Mouse (Mus musculus) retina, postnatal 7 days (tissue): ENCODE measurements at regions not wholly inside any gene's neighbourhood (a gene's known extent, or its start where the extent isn't known, plus 50 kb on each side); places are given as distances from the start of the nearest gene placed in this dataset.
A peak's percentile ranks its signal among the peaks of the same experiment; 100 is the strongest.

Source experiments
- DNase-seq: peaks from one replicate; pipeline ENCODE4 v3.0.0-alpha.2; 2012; ENCODE audit warnings: low read depth, low spot score

DNA sequence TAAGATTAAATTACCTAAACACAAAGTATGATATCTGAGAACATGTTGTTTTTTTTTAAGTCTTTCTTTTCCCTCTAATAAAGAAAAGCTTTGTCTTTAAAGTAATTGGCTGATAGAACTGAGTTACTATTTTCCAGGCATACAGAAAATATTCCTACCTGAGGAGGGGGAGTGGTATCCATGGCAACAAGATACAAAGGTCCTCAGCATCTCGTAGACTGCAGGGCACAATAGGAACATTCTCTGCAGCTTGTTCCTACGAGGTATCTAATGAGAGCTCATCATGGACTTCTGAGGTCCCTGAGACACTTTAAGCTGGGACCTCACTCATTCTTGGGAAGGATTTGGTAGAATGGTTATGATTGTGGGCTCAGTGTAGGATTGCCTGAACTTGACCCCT, 225.5 kb upstream of the Cdh4 start:
- no peak for DNase-seq

DNA sequence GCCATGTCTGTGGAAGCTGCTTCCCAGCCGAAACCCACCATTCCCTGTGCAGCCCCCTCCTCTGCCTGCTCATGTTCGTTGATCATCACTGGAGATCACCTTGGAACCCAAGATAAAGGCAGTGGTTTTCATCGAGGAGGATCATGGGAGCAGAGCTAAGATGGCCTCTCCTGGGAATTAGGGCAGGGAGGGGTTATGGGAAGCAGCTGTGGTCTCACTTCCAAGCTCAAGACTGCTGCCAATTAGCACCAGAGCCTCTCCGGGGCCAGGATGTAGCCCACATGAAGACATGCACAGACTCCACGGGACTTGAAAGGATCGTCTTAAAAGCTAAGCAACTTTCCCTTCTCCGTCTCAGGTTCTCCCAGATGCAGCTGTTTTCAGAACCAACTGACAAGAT, 214.1 kb upstream of the Cdh4 start:
- no peak for DNase-seq

DNA sequence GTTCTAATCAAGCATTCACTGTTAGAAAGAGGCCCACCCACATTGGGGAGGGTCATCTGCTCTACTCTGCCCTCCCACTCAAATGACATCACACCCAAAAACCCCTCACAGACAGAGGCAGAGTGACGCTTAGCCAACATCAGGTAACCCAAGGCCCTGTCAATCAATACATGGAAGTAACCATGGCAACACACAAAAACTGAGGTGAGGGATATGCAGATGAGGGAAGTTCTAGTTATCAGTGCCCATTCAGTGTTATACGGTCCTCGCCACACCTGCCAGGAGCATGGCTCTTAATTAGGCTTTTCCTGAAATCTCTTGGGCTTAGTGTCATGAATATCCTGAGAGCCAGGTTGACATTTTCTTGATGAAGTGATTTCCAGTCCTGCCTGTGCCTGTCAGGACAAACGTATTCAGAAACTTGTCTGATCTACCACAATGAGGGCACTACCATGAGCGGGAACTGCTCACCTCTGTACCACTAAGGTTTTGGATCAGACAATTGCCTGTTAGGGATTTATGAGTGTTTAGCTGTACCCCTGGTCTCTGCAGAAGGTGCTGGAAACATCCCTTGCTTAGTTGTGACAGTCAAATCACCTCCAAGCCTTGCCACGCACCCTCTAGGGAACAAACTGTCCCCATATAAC, 210.4 kb upstream of the Cdh4 start:
- no peak for DNase-seq

DNA sequence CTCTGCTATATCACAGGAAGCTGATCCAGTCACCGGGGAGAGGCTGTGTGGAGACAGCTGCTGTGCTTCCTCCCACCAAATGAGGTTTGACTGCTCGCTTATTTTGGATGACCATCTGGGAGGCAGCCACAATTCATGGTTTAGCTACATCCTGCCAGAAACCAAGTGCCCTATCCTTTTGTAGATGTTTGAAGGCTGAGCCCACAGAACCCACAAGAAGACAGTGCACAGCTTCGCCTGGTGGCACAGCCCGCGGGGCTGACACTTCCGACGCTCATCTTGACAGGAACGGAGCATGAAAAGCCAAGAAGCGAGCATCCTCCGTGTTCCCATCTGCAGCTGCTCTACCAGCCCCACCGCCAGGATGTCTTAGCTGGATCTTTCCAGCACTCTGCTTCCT, 204.1 kb upstream of the Cdh4 start:
- DNase-seq, result no peak

DNA sequence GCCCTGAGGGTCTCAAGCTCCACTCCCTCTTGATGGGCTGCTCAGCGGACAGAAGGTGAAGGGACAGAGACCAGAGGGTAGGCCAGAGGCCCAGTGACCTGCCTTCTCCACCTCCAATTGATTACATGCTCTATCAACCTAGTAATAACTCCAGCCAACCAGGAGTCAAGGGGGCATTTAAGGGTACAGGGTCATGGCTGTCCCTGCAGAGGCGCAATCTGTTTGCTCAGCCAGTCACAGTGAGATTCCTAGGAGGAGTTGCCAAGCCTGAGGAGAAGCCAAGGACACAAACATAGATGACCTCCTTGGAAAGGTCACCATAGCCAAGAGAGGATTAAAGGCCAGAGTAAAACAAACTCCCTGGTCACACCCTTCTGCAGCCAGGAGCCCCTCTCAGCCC, 181.3 kb upstream of the Cdh4 start:
- DNase-seq, result no peak

DNA sequence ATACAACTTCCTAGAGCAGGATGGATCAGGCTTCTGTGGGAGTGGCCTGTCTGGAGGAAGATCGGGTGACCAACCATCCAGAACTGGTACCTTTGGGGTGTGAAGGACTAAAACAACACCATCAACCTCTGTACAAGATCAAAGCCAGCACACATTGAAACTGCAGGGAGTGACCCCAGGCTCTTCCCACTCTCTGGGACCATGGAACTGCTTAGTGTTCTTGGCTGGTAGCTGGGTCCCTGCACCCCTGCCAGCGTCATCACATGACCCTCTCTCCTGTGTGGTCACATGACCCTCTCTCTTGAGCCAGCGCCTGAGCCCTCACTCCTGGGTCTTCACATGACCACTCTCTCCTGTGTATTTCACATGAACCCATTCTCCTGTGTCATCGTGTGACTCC, 178.3 kb upstream of the Cdh4 start:
- no peak for DNase-seq

DNA sequence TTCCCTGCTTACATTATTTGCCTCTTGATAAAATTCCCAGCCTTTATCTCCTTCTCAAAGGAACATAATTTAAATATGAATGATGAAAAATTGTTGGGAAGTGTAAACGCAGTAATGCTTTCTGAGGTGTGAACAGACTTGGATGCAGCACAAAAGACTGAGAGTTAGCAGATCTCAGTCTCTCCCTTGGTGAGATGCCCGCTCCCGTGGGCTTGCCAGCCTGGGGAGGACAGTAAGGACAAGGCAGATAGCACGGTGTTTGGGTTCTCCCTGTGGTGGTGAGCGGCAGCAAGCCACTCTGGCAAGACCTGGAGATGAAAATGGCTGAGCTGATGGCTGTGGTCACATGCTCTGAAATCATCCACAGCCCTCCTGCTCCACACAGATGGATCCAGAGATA, 176.8 kb upstream of the Cdh4 start:
- no peak for DNase-seq

DNA sequence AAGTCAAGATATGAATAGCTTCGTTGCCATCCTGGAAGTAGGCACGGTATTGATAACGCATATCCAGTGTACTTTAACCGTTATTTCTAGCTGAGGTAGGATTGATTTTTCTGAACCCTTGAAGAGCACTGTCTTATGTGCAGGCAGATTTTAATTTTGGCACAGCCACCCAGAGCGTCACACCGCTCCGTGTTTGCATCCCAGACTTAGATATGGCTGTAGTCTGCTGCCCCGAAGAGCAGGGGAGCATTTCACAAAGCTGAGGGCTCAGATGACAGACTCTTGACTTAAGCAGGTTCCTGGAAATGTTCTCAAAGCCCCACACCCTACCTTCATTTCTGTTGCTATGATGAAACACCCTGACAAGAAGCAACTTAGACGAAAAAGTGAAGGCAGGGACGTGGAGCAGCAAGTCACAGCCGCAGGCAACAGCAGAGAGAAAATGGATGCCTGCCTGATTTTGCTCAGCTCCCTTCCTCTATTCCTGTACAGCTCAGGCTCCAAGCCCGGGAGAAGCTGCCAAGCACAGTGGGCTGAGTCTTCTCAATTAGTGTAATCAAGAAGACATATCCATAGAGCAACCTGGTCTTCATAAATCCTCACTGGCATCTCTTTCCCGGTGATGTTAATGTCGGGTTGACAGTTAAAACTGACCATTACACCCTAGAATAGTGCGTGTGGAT, 164.9 kb upstream of the Cdh4 start:
- no peak for DNase-seq

DNA sequence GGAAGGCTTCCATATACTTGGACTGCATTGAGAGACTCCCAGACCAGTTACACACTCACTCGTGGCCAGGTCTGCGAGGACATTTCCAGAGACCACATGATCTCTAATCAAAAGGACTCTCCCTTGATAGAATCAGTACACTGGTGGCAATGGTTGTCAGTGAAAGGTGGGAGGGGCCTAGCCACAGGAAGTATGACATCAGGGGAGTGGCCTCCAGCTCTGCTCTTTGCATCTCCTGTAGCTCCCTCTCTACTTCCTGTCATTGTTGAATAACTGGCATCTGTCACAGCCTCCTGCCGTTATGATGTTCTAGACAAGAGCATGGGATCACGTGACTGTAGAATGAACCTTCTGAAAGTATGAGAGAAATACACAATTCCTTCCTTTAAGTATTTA, 164.3 kb upstream of the Cdh4 start:
- DNase-seq, result no peak

DNA sequence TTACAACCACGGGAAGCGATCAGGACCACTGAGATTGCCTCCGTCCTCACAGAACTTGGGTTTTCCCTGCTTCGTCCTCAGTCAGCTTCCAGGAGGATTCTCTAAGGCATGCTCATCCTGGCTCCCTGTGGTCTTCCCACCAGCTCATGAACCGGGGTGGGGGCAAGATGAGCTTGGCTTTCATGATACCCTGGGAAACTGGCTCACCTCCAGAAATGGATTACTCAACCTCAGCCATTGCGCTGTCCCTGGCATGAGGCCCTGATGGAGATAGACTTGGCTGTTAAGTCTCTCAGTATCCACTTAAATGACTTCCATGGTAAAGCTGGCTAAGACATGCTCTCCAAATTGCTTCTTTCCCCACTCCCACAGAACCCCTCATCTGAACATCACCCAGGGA, 160.0 kb upstream of the Cdh4 start:
- DNase-seq, result peak; percentile 61

DNA sequence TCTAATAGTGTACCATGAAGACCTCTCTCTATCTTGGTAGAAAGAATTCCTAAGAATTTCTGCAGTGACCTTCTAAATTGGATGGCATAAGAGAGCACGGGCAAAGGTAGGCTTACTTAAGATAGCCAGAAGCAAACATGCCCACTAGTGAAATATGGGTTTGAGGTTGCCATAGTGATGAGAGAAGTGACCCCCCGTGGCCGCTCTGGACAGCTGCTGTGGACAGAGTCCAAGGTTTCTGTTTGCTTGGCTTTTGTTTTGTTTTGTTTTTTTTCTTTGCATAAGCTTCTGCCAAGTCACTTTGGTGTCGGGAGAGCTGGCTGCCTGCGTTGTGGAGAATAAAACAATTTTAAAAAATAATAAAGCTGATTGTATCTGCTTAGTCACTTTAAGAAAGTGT, 151.8 kb upstream of the Cdh4 start:
- DNase-seq, result no peak

DNA sequence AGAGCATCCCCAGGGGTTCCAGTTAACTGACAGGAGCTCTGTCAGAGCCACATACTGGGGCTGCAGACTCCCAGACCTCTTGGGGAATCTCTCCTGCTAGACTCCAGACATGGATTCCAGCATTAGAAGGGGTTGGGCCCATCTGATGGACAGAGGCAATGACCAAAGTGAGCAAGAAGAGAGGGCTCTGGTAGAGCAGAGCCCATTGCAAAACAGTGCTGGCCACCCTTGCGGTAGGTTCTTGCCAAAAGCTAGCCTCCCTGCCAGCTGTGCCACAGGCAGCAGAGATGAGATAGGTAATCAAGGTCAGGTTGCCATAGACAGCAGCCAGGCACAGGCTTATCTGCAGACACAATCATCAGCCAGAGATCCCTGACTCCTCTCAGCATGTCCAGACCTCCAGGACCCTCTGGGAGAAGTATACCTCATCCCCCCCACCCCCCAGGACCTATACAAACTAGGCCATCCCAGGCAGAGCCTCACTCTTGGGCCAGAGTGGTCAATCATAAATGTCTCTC, 151.1 kb upstream of the Cdh4 start:
- no peak for DNase-seq

DNA sequence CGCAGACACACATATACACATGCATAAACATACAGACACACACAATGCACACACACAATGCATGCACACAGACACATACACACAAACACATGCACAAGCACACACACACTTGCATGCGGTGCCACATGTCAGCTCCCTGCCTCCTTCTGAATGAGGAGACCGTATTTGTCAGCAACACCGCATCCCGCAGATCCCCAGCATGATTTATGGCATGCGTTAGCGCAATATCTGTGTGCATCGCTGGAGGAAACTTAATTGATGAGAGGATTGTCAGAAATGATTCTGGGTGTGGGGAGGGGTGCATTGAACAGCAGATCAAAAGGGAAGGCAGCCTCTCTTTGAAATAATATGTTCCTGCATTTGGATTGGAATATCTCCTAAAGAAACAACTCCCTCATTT, 150.3 kb upstream of the Cdh4 start:
- DNase-seq, result no peak

DNA sequence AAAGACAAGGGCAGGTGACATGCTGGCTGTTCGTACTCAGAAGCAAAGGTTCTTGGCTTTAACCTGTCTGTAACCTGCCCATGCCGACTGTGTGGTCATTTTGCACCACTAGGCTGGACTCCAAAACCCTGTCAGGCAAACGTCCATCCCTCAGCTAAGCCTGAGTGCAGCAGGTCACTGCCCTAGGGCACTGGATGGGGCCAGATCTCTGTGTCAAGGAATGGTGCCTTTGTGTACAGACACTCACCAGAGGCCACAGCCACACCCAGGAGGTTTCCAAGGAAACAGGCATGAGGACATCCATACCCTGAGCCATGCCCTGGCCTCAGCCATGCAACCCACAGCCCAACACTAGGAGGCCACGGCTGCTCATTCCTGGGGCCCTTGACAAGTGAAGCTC, 149.7 kb upstream of the Cdh4 start:
- DNase-seq, result no peak

DNA sequence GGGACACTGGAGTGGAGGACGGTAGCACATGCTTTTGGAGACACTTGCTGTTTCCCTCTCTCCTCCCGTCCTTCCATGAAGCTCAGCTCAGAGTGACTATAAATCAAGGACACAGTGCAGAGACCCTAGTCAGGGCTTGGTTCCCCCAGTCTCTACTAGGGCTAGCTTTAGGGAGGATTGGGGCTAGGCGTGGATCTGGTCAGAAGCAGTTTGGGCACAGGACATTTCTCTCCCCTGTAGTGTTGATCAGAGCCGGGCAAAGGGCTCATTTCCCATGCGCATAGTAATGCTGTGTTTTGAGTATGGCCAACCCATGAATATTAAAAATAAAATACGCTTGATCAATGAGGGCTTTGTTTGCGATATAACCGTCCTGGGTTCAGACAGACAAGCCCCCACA, 149.1 kb upstream of the Cdh4 start:
- DNase-seq, result no peak

DNA sequence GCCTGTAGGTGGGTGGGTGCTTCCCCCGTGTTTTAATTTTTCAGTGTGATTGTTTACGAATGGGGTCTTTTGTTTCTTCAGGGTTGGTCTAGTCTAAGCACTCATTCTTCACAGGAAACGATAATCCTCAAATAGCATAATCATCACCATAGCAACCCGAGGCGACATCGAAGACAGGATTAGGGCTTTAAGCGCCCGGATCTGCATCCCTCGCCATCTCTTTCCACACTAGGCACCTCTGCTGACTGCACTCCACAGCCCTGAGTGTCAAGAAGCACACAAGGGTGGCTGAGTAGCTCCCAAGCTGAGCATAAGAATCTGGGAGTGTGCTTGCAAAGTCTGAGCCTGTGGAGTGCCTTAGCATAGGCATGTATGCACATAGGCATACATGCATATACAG, 145.2 kb upstream of the Cdh4 start:
- DNase-seq, result peak; percentile 46

DNA sequence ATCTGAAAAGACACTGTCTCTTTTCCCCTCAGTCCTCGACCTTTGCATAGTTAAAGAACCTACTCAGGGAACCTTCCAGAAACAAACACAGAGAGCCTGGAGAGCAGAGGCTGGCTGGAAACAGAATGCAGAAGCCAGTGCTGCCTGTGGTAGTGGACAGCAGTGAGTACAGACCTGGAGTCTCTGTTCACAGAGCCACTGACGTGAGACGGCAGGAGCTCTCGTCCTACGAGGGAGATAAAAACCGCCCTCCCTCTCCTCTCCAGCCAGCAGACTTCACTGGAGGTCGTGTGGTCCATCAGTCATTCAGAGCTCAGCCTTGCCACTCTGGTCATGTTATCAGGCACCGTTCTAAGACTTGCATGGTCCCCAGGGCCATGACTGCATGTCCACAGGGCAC, 138.5 kb upstream of the Cdh4 start:
- DNase-seq, result no peak

DNA sequence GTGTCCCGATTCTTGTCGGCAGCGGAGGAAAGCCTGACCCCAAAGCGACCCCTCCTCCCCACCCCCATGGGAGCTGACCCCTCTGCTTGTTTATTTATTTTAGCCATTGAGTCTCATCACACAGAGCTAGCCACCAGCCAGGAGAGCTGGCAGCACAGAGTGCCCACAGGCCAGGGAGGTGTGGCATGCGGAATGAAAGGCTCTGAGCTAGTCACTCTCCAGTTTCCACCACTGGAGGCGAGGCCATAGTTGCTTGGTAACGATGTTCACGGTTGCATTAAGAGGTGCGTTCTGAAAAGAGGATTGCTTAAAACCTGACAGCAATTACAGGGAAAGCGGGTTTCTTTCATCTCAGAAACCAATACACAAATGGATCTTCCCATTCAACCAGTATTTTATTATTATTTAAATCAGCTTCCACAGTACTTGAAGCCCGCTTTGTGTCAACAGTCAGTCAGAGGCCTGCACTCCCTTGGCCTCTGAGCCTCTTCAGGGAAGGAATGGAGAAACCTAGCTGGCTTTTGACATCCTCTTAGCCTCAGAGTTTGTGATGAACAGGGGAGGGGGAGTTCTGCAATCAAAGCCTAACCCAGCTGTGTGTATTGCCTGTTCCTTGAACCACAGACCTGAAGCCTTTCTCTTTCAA, 134.8 kb upstream of the Cdh4 start:
- no peak for DNase-seq

DNA sequence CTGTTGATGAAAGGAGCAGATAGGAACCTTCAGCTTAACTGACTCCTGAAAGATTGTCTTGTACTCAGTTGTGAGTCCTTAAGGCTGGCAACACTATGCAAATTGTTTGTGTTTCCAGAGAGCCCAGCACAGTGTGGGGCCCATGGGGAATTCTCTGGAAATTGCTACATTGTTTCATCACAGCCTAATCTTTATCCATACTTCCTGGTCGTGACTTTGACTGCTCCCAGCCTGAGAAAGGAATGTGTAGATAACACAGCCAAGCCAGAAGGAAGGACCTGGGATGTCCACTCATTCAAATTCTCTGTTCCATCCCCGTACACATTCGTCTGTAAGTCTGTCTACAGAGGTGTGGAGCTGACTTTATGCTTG, 134.3 kb upstream of the Cdh4 start:
- no peak for DNase-seq

DNA sequence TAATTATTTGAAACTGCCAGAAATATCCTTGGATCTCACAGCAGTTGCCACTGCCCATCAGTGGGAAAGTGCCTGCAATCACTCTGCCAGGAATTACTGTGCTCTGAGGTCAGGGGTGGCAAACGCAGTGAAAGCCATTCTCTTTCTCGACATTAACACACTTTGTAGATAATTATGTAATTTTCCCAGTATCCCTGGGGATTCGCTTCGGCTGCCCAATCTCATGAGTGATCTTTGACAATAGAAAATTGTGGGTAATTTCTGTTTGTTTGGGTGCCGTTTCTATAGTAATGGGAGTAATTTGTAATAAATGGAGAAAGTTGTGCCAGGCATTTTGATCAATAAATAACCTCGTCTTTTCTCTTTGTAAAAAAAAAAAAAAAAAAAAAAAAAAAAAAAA, 124.2 kb upstream of the Cdh4 start:
- DNase-seq, result no peak

DNA sequence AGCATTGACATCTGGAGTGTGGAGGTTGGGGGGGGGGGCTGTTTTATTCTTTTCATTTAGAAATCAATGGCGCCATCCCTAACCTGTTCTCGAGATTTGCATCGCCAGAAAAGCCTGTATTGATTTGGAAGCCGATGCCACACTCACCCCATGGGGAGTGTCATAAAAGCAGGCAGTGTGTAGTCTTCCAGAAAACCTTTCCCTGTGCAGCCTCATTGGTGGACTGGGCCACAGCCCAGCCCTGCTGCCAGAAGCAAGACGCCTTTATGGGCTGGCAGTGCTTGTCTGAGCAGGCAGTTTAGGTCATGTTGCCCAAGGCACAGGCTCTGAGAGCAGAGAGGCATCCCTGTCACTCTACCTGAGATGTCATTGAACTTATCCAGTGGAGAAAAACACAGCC, 117.0 kb upstream of the Cdh4 start:
- no peak for DNase-seq

DNA sequence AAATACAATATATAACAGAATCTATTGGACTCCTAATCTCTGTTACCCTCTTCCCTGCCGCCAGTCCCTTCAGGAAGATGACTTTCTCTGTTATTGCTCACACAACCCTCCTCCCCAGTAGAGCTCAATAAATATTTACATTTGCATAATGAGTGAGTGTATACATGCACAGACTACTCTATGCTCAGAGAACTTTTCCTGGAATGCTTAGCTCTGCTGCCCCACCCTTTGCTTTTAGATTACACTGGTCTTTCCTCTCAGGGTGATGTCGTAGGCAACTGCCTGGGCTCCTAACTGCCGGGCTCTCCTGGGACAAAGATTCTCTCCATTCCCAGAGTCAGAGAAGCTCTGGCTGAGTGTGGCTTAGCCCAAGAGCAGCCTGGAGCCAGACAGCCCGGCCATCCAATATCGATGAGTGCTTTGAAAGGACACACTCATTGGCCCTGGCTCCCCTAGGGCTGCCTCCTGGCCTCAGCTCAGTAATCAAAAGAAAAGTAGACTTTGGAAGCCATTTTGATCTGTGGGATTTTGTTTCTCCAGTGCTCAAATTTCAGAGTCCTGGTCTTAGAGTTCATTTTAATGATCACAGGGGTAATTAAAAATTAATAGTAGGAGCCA, 109.2 kb upstream of the Cdh4 start:
- DNase-seq, result no peak

DNA sequence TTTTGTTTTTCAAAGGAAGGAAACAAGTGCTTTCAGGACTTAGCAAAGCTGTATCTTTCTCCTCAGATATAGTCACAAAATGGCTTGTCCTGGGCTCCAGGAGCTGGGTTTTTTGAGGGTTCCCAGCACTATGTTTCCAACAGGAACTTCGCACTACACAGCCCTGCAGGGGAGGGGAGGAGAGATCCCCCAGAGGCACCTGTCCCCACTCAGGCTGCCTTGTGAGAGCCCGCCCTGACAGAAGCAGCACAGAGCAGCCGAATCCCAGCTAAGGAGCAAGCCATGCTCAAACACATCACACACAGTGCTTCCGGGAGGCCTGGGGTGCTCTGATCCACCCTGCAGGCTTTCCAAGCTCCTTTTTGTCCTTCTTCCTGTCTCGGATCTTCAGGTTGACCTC, 108.6 kb upstream of the Cdh4 start:
- DNase-seq, result no peak
